Mouse (Mus musculus) kidney, embryonic 14.5 days (tissue): ENCODE measurements around the gene Nkx3-2. TPM values are rescaled to one million over a fixed set of nuclear protein-coding genes. Genes with fewer than 3 reads are reported as not detected.

Experiments
- ATAC-seq: fragments of 200-750 bp; cut with Nextera tagmentation; 2 replicates; pipeline ENCODE4 v1.8.0; 2017; ENCODE audit warnings: moderate number of reproducible peaks, mild to moderate bottlenecking, moderate TSS enrichment, moderate library complexity; ENCODE audit not compliant: low FRiP score, low TSS enrichment
- H3K27ac ChIP-seq: fragments of 300-500 bp; sonication (generic); 2 replicates; pipeline ENCODE4 v1.5.1; 2014; ENCODE audit warnings: low read depth, mild to moderate bottlenecking, low read length, moderate library complexity, mixed read lengths
- H3K27me3 ChIP-seq: fragments of 300-500 bp; sonication (generic); 2 replicates; pipeline ENCODE4 v1.6.1; 2014; ENCODE audit warnings: mild to moderate bottlenecking, low read length; ENCODE audit not compliant: control insufficient read depth, insufficient read depth
- H3K36me3 ChIP-seq: fragments of 300-500 bp; sonication (generic); 2 replicates; pipeline ENCODE4 v1.6.1; 2014; ENCODE audit warnings: low read length, mixed read lengths; ENCODE audit not compliant: control insufficient read depth, insufficient read depth
- H3K4me1 ChIP-seq: fragments of 300-500 bp; sonication (generic); 2 replicates; pipeline ENCODE4 v1.6.1; 2014; ENCODE audit warnings: low read length, mixed read lengths; ENCODE audit not compliant: control insufficient read depth, insufficient read depth
- H3K4me2 ChIP-seq: fragments of 300-500 bp; sonication (generic); replicated peaks from 2 replicates; pipeline ENCODE4 v1.6.1; 2014; ENCODE audit warnings: low read depth, mild to moderate bottlenecking, low read length
- H3K4me3 ChIP-seq: fragments of 300-500 bp; sonication (generic); 2 replicates; pipeline ENCODE4 v1.5.1; 2014; ENCODE audit warnings: mild to moderate bottlenecking, low read length
- H3K9ac ChIP-seq: fragments of 300-500 bp; sonication (generic); 2 replicates; pipeline ENCODE4 v1.6.1; 2014; ENCODE audit warnings: low read depth, mild to moderate bottlenecking, low read length, moderate library complexity
- H3K9me3 ChIP-seq: fragments of 300-500 bp; sonication (generic); 2 replicates; pipeline ENCODE4 v1.6.1; 2016; ENCODE audit warnings: low read length; ENCODE audit not compliant: control insufficient read depth
- WGBS: fragments of 180-500 bp; shearing (Covaris S2); extraction: QIAGEN DNeasy Blood & Tissue Kit; methylation state at CpG from one replicate; pipeline ENCODE4 v1.1.7; 2014; 5-methylcytosine and 5-hydroxymethylcytosine counted together
- polyA plus RNA-seq: library from polyadenylated mRNA; unstranded; fragments of >200 nt; fragmentation: Nextera tagmentation; extraction: Ambion mirVana; gene quantifications from 2 replicates; pipeline ENCODE4 v1.2.1, GENCODE M21; 2014

Gene Nkx3-2
- polyA plus RNA-seq, 1 experiment from 2014 or later, result not detected

DNA sequence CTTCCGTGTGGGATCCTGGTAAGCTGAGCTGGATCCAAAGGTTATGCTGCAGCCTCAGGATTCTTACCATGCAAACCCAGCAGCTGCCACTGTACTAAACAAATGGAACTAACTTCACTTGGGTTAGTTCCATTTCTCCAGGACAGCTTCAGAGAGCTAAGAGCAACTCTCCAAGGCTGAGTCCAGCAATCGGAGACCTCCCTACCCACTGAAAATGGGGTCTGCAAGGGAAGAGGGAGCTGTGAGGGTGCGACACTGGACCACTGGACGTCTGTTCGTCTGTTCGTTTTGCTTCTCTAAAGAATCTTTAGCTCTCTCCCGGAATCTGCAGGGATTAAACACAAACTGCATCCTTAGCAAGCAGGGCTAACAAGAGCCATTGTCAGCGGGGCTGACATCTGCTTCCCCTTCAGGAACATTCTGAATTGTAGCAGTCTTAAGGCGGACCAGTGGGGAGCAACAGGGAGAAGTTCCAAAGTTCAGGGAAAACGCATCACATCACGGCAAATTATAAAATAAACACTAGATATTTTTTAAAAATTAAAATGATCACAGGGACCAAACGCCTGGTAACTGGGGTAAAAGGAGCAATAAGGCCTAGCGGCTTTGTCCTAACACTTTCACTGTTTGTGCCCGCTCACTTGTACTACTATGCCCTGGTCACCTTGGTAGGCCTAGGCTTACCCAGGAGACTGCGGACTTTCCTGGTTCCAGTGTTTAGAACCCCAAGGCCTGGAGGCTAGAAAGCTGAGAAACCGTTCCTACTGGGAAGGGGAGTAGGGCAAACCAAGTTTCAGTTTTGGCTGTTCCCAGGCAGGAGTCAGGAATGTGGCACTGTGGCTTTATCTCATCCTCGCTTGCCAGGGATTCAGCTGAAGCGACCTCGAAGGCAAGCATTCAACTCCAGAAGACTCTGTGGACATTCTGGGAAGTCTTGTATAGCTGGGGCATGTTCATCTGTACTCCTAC, 5.3 kb downstream of the Nkx3-2 start:
- peaks cover 91% of the 10 kb centered on the region for H3K27me3 ChIP-seq
- H3K27ac ChIP-seq, result no peak overlapping the region
- ATAC-seq, result no peak
- no peaks in the 10 kb centered on the region for H3K36me3 ChIP-seq
- peaks cover 8% of the 10 kb centered on the region; the same call in 1 of the 2 replicates for H3K4me1 ChIP-seq
- no peaks in the 10 kb centered on the region for H3K9me3 ChIP-seq
- H3K4me3 ChIP-seq, result no peak overlapping the region
- H3K9ac ChIP-seq, result no peak overlapping the region
- H3K4me2 ChIP-seq, result no peak overlapping the region
- 4% methylated on average over 19 of the region's 19 CpGs for WGBS

DNA sequence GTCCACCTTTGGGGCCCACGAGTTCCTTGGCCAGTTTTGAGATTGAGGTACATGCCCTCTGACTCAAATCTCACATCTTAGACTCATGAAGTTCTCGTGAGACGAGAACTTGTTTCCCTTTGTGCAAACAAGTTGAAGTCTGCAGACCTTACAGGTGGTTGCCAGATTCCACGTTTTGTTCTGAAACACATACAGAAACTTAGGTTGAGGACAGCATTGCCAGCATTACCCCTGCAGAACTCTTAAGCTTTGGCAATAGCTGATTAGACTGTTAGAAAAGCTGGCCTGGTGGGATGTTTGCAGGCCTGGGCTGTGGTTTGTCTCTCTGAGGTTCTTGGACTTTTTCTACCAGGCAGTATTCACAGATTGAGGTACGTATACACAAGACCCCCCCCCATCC, 7.0 kb downstream of the Nkx3-2 start:
- Histone ChIP-seq H3K27ac (no peak overlapping the region), H3K4me1 (no peaks in the 10 kb centered on the region), H3K4me3 (no peak overlapping the region), H3K4me2 (no peak overlapping the region), H3K27me3 (peaks cover 90% of the 10 kb centered on the region), H3K9me3 (no peaks in the 10 kb centered on the region), H3K36me3 (no peaks in the 10 kb centered on the region), H3K9ac (no peak overlapping the region)
- ATAC-seq, result no peak
- 5% methylated on average over 5 of the region's 5 CpGs for WGBS

DNA sequence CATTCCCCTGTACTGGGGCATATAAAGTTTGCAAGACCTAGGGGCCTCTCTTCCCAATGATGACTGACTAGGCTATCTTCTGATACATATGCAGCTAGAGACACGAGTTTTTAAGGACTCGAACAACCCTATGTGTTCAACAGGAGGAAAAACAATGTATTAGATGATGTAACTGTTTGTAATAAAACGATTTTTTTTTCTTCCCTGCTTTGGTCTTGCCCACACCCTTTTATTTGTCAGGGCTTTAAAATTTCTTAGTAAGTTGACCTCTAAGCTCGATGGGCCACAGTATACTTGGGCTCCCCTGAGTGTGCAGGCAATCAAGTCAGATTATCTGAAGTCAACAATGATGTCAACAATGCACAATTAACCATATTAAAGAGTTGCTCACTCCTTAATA, 7.9 kb downstream of the Nkx3-2 start:
- WGBS, result 4% methylated on average over 4 of the region's 4 CpGs
- Histone ChIP-seq H3K4me1 (no peaks in the 10 kb centered on the region), H3K4me2 (no peak overlapping the region), H3K27ac (no peak overlapping the region), H3K9ac (no peak overlapping the region), H3K4me3 (no peak overlapping the region), H3K27me3 (peaks cover 90% of the 10 kb centered on the region), H3K36me3 (no peaks in the 10 kb centered on the region), H3K9me3 (no peaks in the 10 kb centered on the region)
- no peak for ATAC-seq

DNA sequence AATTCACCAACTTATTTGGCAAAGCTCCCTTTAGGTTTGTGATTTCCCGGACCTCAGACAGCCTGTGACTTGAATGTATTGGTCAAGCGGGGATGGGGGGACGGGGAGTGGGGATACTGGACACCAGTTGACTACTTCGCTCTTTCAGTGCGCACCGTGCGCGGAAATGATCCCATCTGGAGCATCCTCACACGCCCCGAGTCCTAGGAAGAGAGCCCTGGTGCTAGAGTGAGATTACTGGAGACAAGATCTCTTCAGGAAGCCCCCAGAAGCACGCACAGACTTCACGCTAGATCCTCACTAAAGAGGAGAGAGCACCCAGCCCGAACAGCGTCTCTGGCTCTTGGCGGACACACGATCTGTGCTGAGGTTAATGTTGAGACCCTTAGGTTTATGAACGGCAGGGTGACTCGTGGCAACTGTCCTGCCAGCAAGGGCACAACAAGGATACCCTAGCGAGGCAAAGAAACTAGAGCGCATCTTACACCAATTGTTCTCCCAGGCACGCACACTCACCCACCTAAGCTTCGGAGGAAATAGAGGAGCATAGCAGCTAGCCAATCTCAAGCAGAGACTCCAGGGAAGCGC, 8.8 kb downstream of the Nkx3-2 start:
- H3K9me3 ChIP-seq, result no peaks in the 10 kb centered on the region
- 1% methylated on average over 23 of the region's 23 CpGs for WGBS
- no peak overlapping the region for H3K4me3 ChIP-seq
- no peaks in the 10 kb centered on the region for H3K36me3 ChIP-seq
- H3K27ac ChIP-seq, result no peak overlapping the region
- no peaks in the 10 kb centered on the region for H3K4me1 ChIP-seq
- peaks cover 93% of the 10 kb centered on the region for H3K27me3 ChIP-seq
- H3K9ac ChIP-seq, result no peak overlapping the region
- no peak overlapping the region for H3K4me2 ChIP-seq
- no peak for ATAC-seq

DNA sequence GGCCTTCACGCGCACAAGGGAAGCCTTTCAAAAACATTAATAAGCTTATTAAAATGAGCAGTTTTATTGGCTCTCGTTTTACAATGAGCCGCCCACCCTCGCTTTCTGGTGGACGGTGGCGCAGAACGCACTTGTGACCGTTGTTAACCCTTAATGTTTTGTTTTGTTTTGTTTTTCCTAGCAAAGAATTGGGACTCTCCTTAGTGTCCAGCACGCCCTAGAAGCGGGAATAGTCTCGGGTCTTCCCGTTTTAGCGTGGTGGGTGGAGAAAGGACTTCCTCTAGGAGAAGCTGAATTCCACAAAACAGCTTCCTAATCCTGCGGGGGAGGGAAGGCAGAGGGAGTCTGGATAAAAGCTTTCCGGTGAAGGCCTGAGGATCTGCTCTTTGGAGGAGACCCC, 9.5 kb downstream of the Nkx3-2 start:
- H3K4me3 ChIP-seq, result no peak overlapping the region
- no peaks in the 10 kb centered on the region for H3K4me1 ChIP-seq
- H3K27ac ChIP-seq, result no peak overlapping the region
- no peaks in the 10 kb centered on the region for H3K36me3 ChIP-seq
- no peak for ATAC-seq
- under 1% methylated on average over 16 of the region's 16 CpGs for WGBS
- peaks cover 94% of the 10 kb centered on the region for H3K27me3 ChIP-seq
- no peak overlapping the region for H3K9ac ChIP-seq
- no peak overlapping the region for H3K4me2 ChIP-seq
- H3K9me3 ChIP-seq, result no peaks in the 10 kb centered on the region

DNA sequence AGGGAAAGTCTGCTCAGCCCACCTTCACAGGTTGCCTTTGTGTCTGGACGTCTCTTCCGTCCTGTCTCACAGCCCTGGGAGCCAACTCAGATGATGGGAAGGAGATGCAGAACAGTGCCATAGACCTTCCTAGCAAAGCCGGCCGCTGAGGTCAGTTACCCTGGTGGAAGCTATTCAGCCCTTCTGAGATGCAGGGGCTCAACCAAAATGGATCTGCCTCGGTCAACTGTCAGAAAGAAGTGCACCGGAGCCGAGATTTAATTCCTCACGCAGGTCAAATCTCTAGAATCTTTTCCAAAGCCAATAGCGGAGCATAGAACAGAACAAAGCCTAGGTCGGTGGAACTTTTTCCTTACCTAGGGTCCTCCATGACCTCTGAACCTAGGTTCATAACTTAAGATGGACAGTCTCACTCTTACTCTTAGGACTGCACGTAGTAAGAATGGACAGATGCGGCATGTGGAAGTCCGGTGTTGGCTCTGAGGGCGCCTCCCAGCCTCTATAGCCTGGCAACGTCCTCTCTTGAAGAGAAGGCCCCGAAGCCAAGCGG, 10.0 kb downstream of the Nkx3-2 start:
- no peak for ATAC-seq
- H3K27me3 ChIP-seq, result peaks cover 96% of the 10 kb centered on the region
- no peak overlapping the region for H3K4me2 ChIP-seq
- no peak overlapping the region for H3K4me3 ChIP-seq
- H3K4me1 ChIP-seq, result no peaks in the 10 kb centered on the region
- H3K9me3 ChIP-seq, result no peaks in the 10 kb centered on the region
- H3K9ac ChIP-seq, result no peak overlapping the region
- no peak overlapping the region for H3K27ac ChIP-seq
- WGBS, result under 1% methylated on average over 17 of the region's 17 CpGs
- no peaks in the 10 kb centered on the region for H3K36me3 ChIP-seq

DNA sequence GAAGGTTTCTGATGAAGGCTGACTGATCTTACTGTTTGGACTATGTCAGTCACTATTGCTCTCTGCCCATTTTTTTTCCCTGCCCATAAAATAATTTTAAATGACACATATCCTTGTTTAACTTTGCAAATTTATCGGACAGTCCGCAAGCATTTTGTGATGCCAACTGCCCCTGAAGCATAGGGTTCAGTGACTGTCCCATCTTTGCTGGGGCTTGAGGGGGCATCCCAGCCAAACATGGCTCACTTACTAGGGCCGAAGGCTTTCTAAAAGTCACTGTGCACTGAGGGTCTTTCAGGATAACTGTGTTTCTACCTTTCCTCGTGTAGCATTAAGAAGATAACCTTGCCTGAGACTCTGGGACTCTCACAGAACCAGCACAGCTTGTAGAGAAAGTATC, 11.6 kb downstream of the Nkx3-2 start:
- Histone ChIP-seq H3K27ac (no peak overlapping the region), H3K9ac (no peak overlapping the region), H3K4me2 (no peak overlapping the region), H3K36me3 (no peaks in the 10 kb centered on the region), H3K27me3 (peaks cover 96% of the 10 kb centered on the region), H3K9me3 (no peaks in the 10 kb centered on the region), H3K4me1 (no peaks in the 10 kb centered on the region), H3K4me3 (no peak overlapping the region)
- WGBS, result 15% methylated on average over 4 of the region's 4 CpGs
- ATAC-seq, result no peak

DNA sequence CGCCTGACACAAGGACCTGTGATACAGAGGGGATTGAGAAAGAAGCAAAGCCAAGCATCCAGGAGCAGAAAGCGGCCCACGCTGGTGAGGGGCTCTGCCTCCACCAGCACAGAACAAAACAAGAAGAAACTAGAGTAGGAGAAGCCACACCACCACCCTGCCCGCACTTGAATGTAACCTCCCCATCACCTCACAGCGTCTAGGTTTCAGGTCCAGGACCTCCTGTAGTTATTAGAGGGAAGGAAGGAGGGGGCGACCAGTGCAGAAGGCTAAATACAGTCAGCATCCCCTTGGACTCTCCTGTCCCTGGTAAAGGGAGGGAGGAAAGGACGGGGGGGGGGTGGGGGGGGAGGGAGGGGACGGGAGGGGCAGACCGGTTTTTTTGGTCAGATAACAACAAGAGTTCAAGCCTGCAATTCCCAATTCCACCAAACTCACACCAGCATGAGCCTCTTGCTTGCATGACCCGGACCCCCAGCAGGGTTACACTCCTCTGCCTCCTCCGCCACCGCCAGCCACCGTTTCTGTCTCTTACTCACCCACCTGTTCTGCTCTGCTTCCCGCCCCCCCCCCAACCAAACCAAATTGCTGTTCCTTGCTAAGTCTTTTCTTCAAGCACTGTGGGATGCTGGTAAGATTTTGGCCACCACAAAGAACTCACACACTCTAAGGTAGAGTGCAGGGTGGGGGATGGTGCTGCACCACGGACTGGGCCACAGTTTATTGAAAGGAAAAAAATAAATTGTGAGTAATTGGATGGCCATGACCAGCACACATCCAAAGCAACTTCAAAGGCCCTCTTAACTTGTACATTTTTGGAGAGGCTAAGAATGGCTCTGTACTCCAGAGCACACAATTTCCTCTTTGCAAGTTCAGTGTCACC, 19.2 kb downstream of the Nkx3-2 start:
- peaks cover 89% of the 10 kb centered on the region for H3K27me3 ChIP-seq
- WGBS, result 5% methylated on average over 14 of the region's 15 CpGs
- no peak overlapping the region for H3K9ac ChIP-seq
- no peak overlapping the region for H3K4me2 ChIP-seq
- no peaks in the 10 kb centered on the region for H3K36me3 ChIP-seq
- no peak overlapping the region for H3K4me3 ChIP-seq
- ATAC-seq, result 0 out of 2 replicates have a peak, but pooled peaks have one; percentile 43
- no peaks in the 10 kb centered on the region for H3K9me3 ChIP-seq
- no peaks in the 10 kb centered on the region for H3K4me1 ChIP-seq
- no peak overlapping the region for H3K27ac ChIP-seq
